Mouse (Mus musculus) megakaryocyte-erythroid progenitor cell, adult 5-6 weeks (primary cell): ENCODE data around the gene Arhgef5. TPM values are rescaled to one million over a fixed set of nuclear protein-coding genes. Genes with fewer than 3 reads are reported as not detected.

Experiments
- ATAC-seq: replicated peaks from 2 replicates; pipeline ENCODE4 v1.8.0; 2016; ENCODE audit warnings: mild to moderate bottlenecking, inconsistent platforms; ENCODE audit not compliant: severe bottlenecking, poor library complexity, low FRiP score, low TSS enrichment
- total RNA-seq, 2 experiments: library from RNA; stranded (forward) in 1 of 2; stranded (reverse) in 1 of 2; fragments of 200-1000, 215-1000 nt in 1 of 2; fragments of >200 nt in 1 of 2; fragmentation: Nextera tagmentation in 1 of 2; gene quantifications; 2 replicates each; pipeline ENCODE4 v1.2.3; 2014 to 2017

Gene Arhgef5
- total RNA-seq, 2 experiments from 2014 or later: 0.89 to 1.9 TPM

- no peak for ATAC-seq
Observed at GRCm38 (mm10) chr6:43312546-43312945, 47.2 kb downstream of the Arhgef5 start.

- no peak for ATAC-seq
Observed at GRCm38 (mm10) chr6:43312961-43313656, 47.7 kb downstream of the Arhgef5 start.

- no peak for ATAC-seq
Observed at GRCm38 (mm10) chr6:43333479-43333878, 68.1 kb downstream of the Arhgef5 start.

GRCm38 (mm10) chr6:43335619-43336234 is 70.3 kb downstream of the Arhgef5 start:
- ATAC-seq: no peak

GRCm38 (mm10) chr6:43337491-43337961 is 72.1 kb downstream of the Arhgef5 start:
- no peak for ATAC-seq

GRCm38 (mm10) chr6:43338804-43339203 is 73.4 kb downstream of the Arhgef5 start:
- ATAC-seq: no peak

Other genes starting within 250 kb of the Arhgef5 start
- not detected in 2 replicates for gene Olfr441, start 159.2 kb upstream of the Arhgef5 start, total RNA-seq (2014; fragmentation: Nextera tagmentation)
- not detected in 2 replicates for gene Olfr441, start 159.2 kb upstream of the Arhgef5 start, total RNA-seq (2017)
- not detected in 2 replicates for gene Olfr237-ps1, start 119.0 kb upstream of the Arhgef5 start, total RNA-seq (2014; fragmentation: Nextera tagmentation)
- gene Olfr237-ps1, start 119.0 kb upstream of the Arhgef5 start, total RNA-seq (2017): not detected in 2 replicates
- not detected in 2 replicates for gene Olfr437, start 102.3 kb upstream of the Arhgef5 start, total RNA-seq (2014; fragmentation: Nextera tagmentation)
- not detected in 2 replicates for gene Olfr437, start 102.3 kb upstream of the Arhgef5 start, total RNA-seq (2017)
- gene Olfr13, start 93.4 kb upstream of the Arhgef5 start, total RNA-seq (2014; fragmentation: Nextera tagmentation): not detected in 2 replicates
- not detected in 2 replicates for gene Olfr13, start 93.4 kb upstream of the Arhgef5 start, total RNA-seq (2017)
- gene Olfr435, start 68.4 kb upstream of the Arhgef5 start, total RNA-seq (2014; fragmentation: Nextera tagmentation): not detected in 2 replicates
- not detected in 2 replicates for gene Olfr435, start 68.4 kb upstream of the Arhgef5 start, total RNA-seq (2017)
- not detected in 2 replicates for gene Olfr434, start 52.6 kb upstream of the Arhgef5 start, total RNA-seq (2014; fragmentation: Nextera tagmentation)
- not detected in 2 replicates for gene Olfr434, start 52.6 kb upstream of the Arhgef5 start, total RNA-seq (2017)
- gene Olfr47, start 34.1 kb upstream of the Arhgef5 start, total RNA-seq (2014; fragmentation: Nextera tagmentation): not detected in 2 replicates
- gene Olfr47, start 34.1 kb upstream of the Arhgef5 start, total RNA-seq (2017): not detected in 2 replicates
- not detected in 2 replicates for gene Nobox, start 44.0 kb downstream of the Arhgef5 start, total RNA-seq (2014; fragmentation: Nextera tagmentation)
- gene Nobox, start 44.0 kb downstream of the Arhgef5 start, total RNA-seq (2017): not detected in 2 replicates